Mouse (Mus musculus) lung, postnatal 0 days (tissue): ENCODE data around the gene Hist3h2a.

Source experiments
- CTCF ChIP-seq: IDR thresholded peaks from 2 replicates; pipeline ENCODE4 v1.5.1; 2016; ENCODE audit warnings: antibody characterized with exemption, mild to moderate bottlenecking
- EP300 ChIP-seq: IDR thresholded peaks from 2 replicates; pipeline ENCODE4 v1.6.1; 2016; ENCODE audit warnings: antibody characterized with exemption, mild to moderate bottlenecking, control low read depth

- TF ChIP-seq CTCF (no peak), EP300 (no peak)
These were observed 30.2 kb downstream of the Hist3h2a start for GRCm38 (mm10) chr11:58984657-58985056.
